ENCODE assay signal across 17 mouse cellular contexts in the genomic region with DNA sequence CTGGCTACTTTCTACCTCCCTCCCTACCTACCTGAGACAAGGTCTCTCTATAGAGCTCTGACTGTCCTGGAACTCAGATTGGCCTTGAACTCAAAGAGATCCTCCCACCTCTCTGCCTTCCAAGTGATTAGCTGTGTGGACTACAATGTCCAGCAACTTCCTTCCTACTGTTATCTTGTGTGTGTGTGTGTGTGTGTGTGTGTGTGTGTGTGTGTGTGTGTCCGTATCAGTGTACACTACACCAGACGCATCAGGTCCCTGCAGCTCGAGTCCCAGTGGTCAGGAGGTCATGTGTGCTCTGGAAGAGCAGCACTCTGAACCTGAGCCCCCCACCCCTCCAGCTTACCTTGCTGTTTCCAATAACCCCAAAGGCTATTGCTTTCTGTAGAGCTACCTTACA.
"Had no signal": no experiment of that assay in that cellular context is flagged by ENCODE, and none has a peak within 500 bp of the region (broad histone marks: within the 10 kb centered on the region; RNA-seq: fewer than 3 reads in every experiment).

No protein-coding gene starts in this region.

- H3K9ac ChIP-seq: liver, embryonic 14.5 days; lung, embryonic 15.5 days; midbrain, embryonic 12.5 days; midbrain, embryonic 15.5 days; neural tube, embryonic 12.5 days had no signal

- H3K27ac ChIP-seq: liver, embryonic 14.5 days; lung, embryonic 15.5 days; macrophage; midbrain, embryonic 12.5 days; midbrain, embryonic 15.5 days; neural tube, embryonic 12.5 days had no signal

- H3K9me3 ChIP-seq: lung, embryonic 15.5 days; megakaryocyte, embryonic 14.5 days; midbrain, embryonic 12.5 days; midbrain, embryonic 15.5 days; neural tube, embryonic 12.5 days had no signal

- H3K4me3 ChIP-seq: lung, embryonic 15.5 days; megakaryocyte, embryonic 14.5 days; midbrain, embryonic 12.5 days; midbrain, embryonic 15.5 days; neural tube, embryonic 12.5 days had no signal

- H3K4me1 ChIP-seq: lung, embryonic 15.5 days; midbrain, embryonic 12.5 days; midbrain, embryonic 15.5 days; neural tube, embryonic 12.5 days had no signal

- H3K4me2 ChIP-seq: lung, embryonic 15.5 days; midbrain, embryonic 12.5 days; midbrain, embryonic 15.5 days; neural tube, embryonic 12.5 days had no signal

- H3K27me3 ChIP-seq: lung, embryonic 15.5 days; megakaryocyte, embryonic 14.5 days; midbrain, embryonic 12.5 days; midbrain, embryonic 15.5 days; neural tube, embryonic 12.5 days had no signal

- DNase-seq: lung, adult 2 months; lung, postnatal 14 days; lung, postnatal 36 days; right cerebral cortex, postnatal 25 days; right cerebral cortex, postnatal 4 days; spleen, adult 18-20 months; thymus, adult 2 months; thymus, postnatal 25 days; thymus, postnatal 4 days had no signal

- ATAC-seq: lung, postnatal 0 days had no signal
